Mouse (Mus musculus) G1E (cell line): ENCODE data around the gene Mapk1.

Experiments used
- CTCF ChIP-seq: IDR thresholded peaks from 2 replicates; pipeline ENCODE4 v1.5.1; 2012; ENCODE audit warnings: low read depth, low read length, inconsistent platforms, mixed read lengths
- GATA1 ChIP-seq: IDR thresholded peaks from 2 replicates; pipeline ENCODE4 v1.6.1; 2012; ENCODE audit warnings: borderline replicate concordance, low read length, inconsistent platforms, mixed read lengths
- POLR2AphosphoS5 ChIP-seq: IDR thresholded peaks from 2 replicates; pipeline ENCODE4 v1.6.1; 2012; ENCODE audit warnings: low read depth, low read length, inconsistent platforms; ENCODE audit not compliant: insufficient replicate concordance

DNA sequence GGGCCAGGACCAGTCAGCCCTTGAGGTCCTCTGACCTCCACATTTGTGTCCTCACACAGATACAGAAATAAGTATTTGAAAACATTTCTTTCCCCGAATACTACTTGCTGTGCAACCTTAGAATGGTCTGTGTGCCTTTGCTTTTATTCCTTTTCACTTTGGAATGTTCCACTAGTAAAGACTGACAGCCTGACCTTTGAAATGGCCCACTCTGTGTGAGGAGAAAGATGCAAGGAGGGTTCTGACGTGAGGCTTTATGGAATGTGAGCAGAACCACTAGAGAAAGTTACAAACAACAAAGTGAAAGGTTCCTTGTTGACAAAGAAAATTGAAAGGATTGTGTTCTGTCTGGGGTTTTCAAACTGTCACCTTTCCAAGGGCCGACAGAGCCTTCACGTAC lies 6.8 kb downstream of the Mapk1 start:
- TF ChIP-seq CTCF, result no peak
- no peak for TF ChIP-seq GATA1
- no peak for TF ChIP-seq POLR2AphosphoS5
